Mouse (Mus musculus) CH12.LX (cell line): ENCODE measurements at regions not wholly inside any gene's neighbourhood (a gene's known extent, or its start where the extent isn't known, plus 50 kb on each side); places are given as distances from the start of the nearest gene placed in this dataset.

ENCODE experiments used
- DNase-seq: peaks from one replicate; pipeline ENCODE4 v3.0.0-alpha.2; 2013; ENCODE audit errors: extremely low read depth
- H3K27ac ChIP-seq: 2 replicates; pipeline ENCODE4 v1.5.1; 2012; ENCODE audit warnings: low read depth, mild to moderate bottlenecking, control low read depth, moderate library complexity; ENCODE audit not compliant: insufficient read depth
- H3K27me3 ChIP-seq: replicated peaks from 2 replicates; pipeline ENCODE3; 2012; ENCODE audit warnings: inconsistent platforms
- H3K36me3 ChIP-seq, 2 experiments: replicated peaks in 1 of 2; 2 replicates each; pipeline versions ENCODE3 to v1.6.1; 2012; ENCODE audit warnings: inconsistent platforms in 1 of 2, low read length in 1 of 2, mild to moderate bottlenecking in 1 of 2, mixed read lengths in 1 of 2, moderate library complexity in 1 of 2; ENCODE audit not compliant: control insufficient read depth in 1 of 2, insufficient read depth in 1 of 2
- H3K4me1 ChIP-seq, 2 experiments: 2 replicates each; pipeline ENCODE4 v1.6.1; 2012; ENCODE audit warnings: inconsistent platforms in 1 of 2, moderate library complexity in 1 of 2; ENCODE audit not compliant: insufficient read depth in 2 of 2, control insufficient read depth in 1 of 2
- H3K4me2 ChIP-seq: 2 replicates; pipeline ENCODE4 v1.6.1; 2012; ENCODE audit warnings: low read depth, mild to moderate bottlenecking, control low read depth; ENCODE audit not compliant: poor library complexity, insufficient read depth, severe bottlenecking
- H3K4me3 ChIP-seq, 3 experiments: fragments of 150-350 bp in 1 of 3; sonication (generic) in 1 of 3; replicated peaks in 1 of 3; 2 replicates each; pipeline versions ENCODE3 to v1.5.1; 2011 to 2012; ENCODE audit warnings: low read depth in 2 of 3, low read length in 2 of 3, mild to moderate bottlenecking in 2 of 3, moderate library complexity in 2 of 3, control low read depth in 1 of 3, improper control_type of control experiment in 1 of 3, inconsistent platforms in 1 of 3, mixed read lengths in 1 of 3; ENCODE audit not compliant: poor library complexity in 1 of 3
- H3K79me2 ChIP-seq: replicated peaks from 2 replicates; pipeline ENCODE4 v1.6.1; 2012; ENCODE audit warnings: mild to moderate bottlenecking, moderate library complexity; ENCODE audit not compliant: control insufficient read depth, poor library complexity, insufficient read depth, severe bottlenecking; ENCODE audit errors: extremely low read depth
- H3K9ac ChIP-seq: 2 replicates; pipeline ENCODE4 v1.6.1; 2012; ENCODE audit warnings: low read depth, mild to moderate bottlenecking, control low read depth, moderate library complexity; ENCODE audit not compliant: insufficient read depth
- H3K9me3 ChIP-seq: replicated peaks from 2 replicates; pipeline ENCODE3; 2012; ENCODE audit warnings: low read length, inconsistent platforms, mixed read lengths
- BHLHE40 ChIP-seq: IDR thresholded peaks from 2 replicates; pipeline ENCODE4 v1.6.1; 2011; ENCODE audit warnings: mild to moderate bottlenecking, low read depth, low read length, improper control_type of control experiment
- CTCF ChIP-seq, 2 experiments: IDR thresholded peaks in 1 of 2; conservative IDR thresholded peaks in 1 of 2; 2 replicates each; pipeline ENCODE4 v1.5.1; 2011 to 2012; ENCODE audit warnings: low read depth in 2 of 2, low read length in 2 of 2, improper control_type of control experiment in 1 of 2, inconsistent platforms in 1 of 2, mild to moderate bottlenecking in 1 of 2, moderate library complexity in 1 of 2
- HCFC1 ChIP-seq: IDR thresholded peaks from 2 replicates; pipeline ENCODE4 v1.6.1; 2012; ENCODE audit warnings: low read depth, mild to moderate bottlenecking, inconsistent platforms, low read length, improper control_type of control experiment
- JUND ChIP-seq: conservative IDR thresholded peaks from 2 replicates; pipeline ENCODE4 v1.6.1; 2011; ENCODE audit warnings: low read depth, low read length, improper control_type of control experiment
- MAFK ChIP-seq: IDR thresholded peaks from 2 replicates; pipeline ENCODE4 v1.6.1; 2011; ENCODE audit warnings: low read length, improper control_type of control experiment; ENCODE audit not compliant: insufficient replicate concordance
- MAZ ChIP-seq: IDR thresholded peaks from 2 replicates; pipeline ENCODE4 v1.6.1; 2012; ENCODE audit warnings: low read depth, mild to moderate bottlenecking, inconsistent platforms, low read length, improper control_type of control experiment, moderate library complexity
- MYC ChIP-seq: IDR thresholded peaks from 2 replicates; pipeline ENCODE4 v1.6.1; 2011; ENCODE audit warnings: low read depth, mild to moderate bottlenecking, improper control_type of control experiment, low read length
- PAX5 ChIP-seq: IDR thresholded peaks from 2 replicates; pipeline ENCODE4 v1.6.1; 2012; ENCODE audit warnings: low read length, inconsistent platforms, mixed read lengths
- POLR2A ChIP-seq: IDR thresholded peaks from 2 replicates; pipeline ENCODE4 v1.6.1; 2011; ENCODE audit warnings: low read depth, mild to moderate bottlenecking, improper control_type of control experiment, low read length
- POLR2AphosphoS2 ChIP-seq: IDR thresholded peaks from 2 replicates; pipeline ENCODE4 v1.6.1; 2011; ENCODE audit warnings: low read depth, low read length, improper control_type of control experiment
- RAD21 ChIP-seq: IDR thresholded peaks from 2 replicates; pipeline ENCODE4 v1.6.1; 2011; ENCODE audit warnings: low read depth, mild to moderate bottlenecking, low read length, improper control_type of control experiment, moderate library complexity
- SMC3 ChIP-seq: IDR thresholded peaks from 2 replicates; pipeline ENCODE4 v1.6.1; 2011; ENCODE audit warnings: low read depth, low read length, improper control_type of control experiment
- TBP ChIP-seq: conservative IDR thresholded peaks from 2 replicates; pipeline ENCODE4 v1.6.1; 2011; ENCODE audit warnings: low read depth, low read length, improper control_type of control experiment
- TCF12 ChIP-seq: IDR thresholded peaks from 2 replicates; pipeline ENCODE4 v1.6.1; 2014; ENCODE audit warnings: low read depth, mild to moderate bottlenecking, inconsistent platforms, low read length, improper control_type of control experiment
- USF1 ChIP-seq: IDR thresholded peaks from 2 replicates; pipeline ENCODE4 v1.6.1; 2014; ENCODE audit warnings: low read depth, mild to moderate bottlenecking, inconsistent platforms, low read length, improper control_type of control experiment
- USF2 ChIP-seq: conservative IDR thresholded peaks from 2 replicates; pipeline ENCODE4 v1.6.1; 2011; ENCODE audit warnings: low read depth, low read length, improper control_type of control experiment
- ZC3H11A ChIP-seq: IDR thresholded peaks from 2 replicates; pipeline ENCODE4 v1.6.1; 2012; ENCODE audit warnings: low read depth, mild to moderate bottlenecking, inconsistent platforms, low read length, improper control_type of control experiment
- ZNF384 ChIP-seq: IDR thresholded peaks from 2 replicates; pipeline ENCODE4 v1.6.1; 2012; ENCODE audit warnings: low read depth, low read length, improper control_type of control experiment, inconsistent platforms
- dilution Hi-C: fragments of 300-500 bp; cut with MboI; formaldehyde crosslinking; loops from 2 replicates; pipeline ENCODE4 v1.14.3; 2020; ENCODE audit warnings: low sequenced_read_pairs; ENCODE audit not compliant: extremely low pct_unique_long_range_greater_than_20kb, extremely low pct_ligation_motif_present
- in situ Hi-C: fragments of 300-500 bp; cut with MboI; formaldehyde crosslinking; loops from 3 replicates; pipeline ENCODE4 v1.14.3; 2019; ENCODE audit warnings: low sequenced_read_pairs, low pct_ligation_motif_present, low pct_unique_long_range_greater_than_20kb, mixed read lengths

- TF ChIP-seq JUND (no peak), CTCF (conservative IDR thresholded peaks at IDR 0.05 in 1 of 2, IDR thresholded peaks at IDR 0.05 in 1 of 2; ENCODE audit: low read depth in 2 of 2, low read length in 2 of 2) (peak; percentile 8 to 48; a peak in 2 of 4 replicates), RAD21 (peak; percentile 54), SMC3 (peak; percentile 29)
- Histone ChIP-seq H3K4me2 (no peak overlapping the region), H3K27me3 (no peaks in the 10 kb centered on the region), H3K4me3 (no peak overlapping the region), H3K36me3 (no peaks in the 10 kb centered on the region), H3K79me2 (no peaks in the 10 kb centered on the region), H3K27ac (no peak overlapping the region), H3K4me1 (no peaks in the 10 kb centered on the region), H3K9ac (no peak overlapping the region), H3K9me3 (peaks cover 79% of the 10 kb centered on the region)
- dilution Hi-C loops (no loop called here), in situ Hi-C loops (loop anchor here (25.0 kb wide), 1 partner anchor 581 kb away; no protein-coding TSS in a partner anchor)
- no peak for DNase-seq
These were observed 133.7 kb upstream of the Dapk1 start for GRCm38 (mm10) chr13:60467821-60468579.

DNA sequence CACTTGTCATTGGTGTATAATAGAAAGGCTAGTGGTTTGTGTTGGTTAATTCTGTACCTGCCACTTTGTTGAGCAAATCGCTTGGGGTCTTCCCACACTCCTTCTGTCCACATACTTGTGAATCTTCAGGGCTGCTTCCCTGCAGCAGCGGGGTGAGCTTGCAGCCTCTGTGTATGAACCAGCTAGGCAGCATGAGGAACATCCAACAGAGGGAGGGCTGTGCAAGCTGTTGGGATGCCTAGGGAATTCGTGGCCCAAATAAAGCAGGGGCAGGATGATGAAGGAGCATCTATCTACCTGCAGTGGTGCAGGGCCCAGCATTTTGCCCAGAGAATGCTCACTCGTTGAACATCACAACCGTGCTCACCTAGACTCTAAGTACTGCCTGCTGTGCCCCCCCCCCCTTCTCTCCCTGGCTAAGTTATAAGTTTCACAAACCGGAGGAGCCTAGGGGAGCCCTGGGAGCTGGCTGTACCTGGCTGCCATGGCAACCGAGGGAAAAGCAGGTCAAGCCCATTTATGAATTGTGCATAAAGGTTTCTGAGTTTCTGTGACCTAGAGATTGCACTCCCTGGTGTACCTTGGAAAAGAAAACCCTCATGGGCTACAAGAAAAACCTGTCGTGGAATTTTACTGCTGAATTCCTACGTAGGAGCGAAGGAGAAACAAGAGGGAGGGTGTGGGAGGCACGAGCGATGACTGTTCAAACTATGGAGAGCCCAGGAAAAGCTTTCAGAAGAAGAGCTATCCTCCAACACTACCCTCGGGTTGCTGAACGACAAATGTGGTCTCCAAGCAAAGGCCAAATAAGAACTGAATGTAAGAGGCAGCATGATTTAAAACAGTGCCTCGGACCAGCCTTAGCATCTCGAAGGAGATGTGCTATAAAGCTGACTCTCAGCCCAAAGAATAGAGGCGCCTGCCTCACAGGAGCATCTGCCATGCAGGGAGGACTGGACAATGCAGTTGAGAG lies 131.0 kb upstream of the Dapk1 start:
- Histone ChIP-seq H3K4me3 (no peak overlapping the region), H3K27me3 (no peaks in the 10 kb centered on the region), H3K9ac (no peak overlapping the region), H3K36me3 (no peaks in the 10 kb centered on the region), H3K27ac (no peak overlapping the region), H3K4me1 (no peaks in the 10 kb centered on the region), H3K79me2 (no peaks in the 10 kb centered on the region), H3K9me3 (peaks cover 85% of the 10 kb centered on the region), H3K4me2 (no peak overlapping the region)
- in situ Hi-C loops (loop anchor here (25.0 kb wide), 1 partner anchor 583 kb away; no protein-coding TSS in a partner anchor), dilution Hi-C loops (no loop called here)
- DNase-seq, result no peak
- TF ChIP-seq HCFC1, result no peak
- no peak for TF ChIP-seq PAX5
- TF ChIP-seq MYC, result no peak
- TF ChIP-seq TCF12, result no peak
- no peak for TF ChIP-seq POLR2AphosphoS2
- TF ChIP-seq ZC3H11A, result no peak
- no peak for TF ChIP-seq ZNF384
- TF ChIP-seq TBP, result no peak
- no peak for TF ChIP-seq MAZ
- no peak for TF ChIP-seq BHLHE40
- no peak for TF ChIP-seq USF2
- no peak for TF ChIP-seq MAFK
- no peak for TF ChIP-seq USF1
- TF ChIP-seq JUND, result no peak
- no peak for TF ChIP-seq POLR2A
